34 mouse cellular contexts compared by ENCODE assay signal in genomic region chr9:18275901-18276300, GRCm38 (mm10).
"Had no signal": no experiment of that assay in that cellular context is flagged by ENCODE, and none has a peak within 500 bp of the region (broad histone marks: within the 10 kb centered on the region; RNA-seq: fewer than 3 reads in every experiment).

No protein-coding gene starts in this region.

- DNase-seq: heart, postnatal 10 days; heart, postnatal 14 days; heart, postnatal 36 days; heart, postnatal 4 days; kidney, adult 11 months; kidney, adult 18-20 months; kidney, adult 2 months; kidney, adult 8-10 months; kidney, adult 9 months; kidney, postnatal 10 days; kidney, postnatal 14 days; kidney, postnatal 25 days; kidney, postnatal 36 days; kidney, postnatal 4 days; layer of hippocampus, adult 9-11 months; layer of hippocampus, postnatal 36 days had no signal

- H3K9ac ChIP-seq: heart, embryonic 12.5 days; heart, embryonic 13.5 days; heart, embryonic 15.5 days; hindbrain, embryonic 12.5 days; hindbrain, embryonic 13.5 days; hindbrain, embryonic 14.5 days; hindbrain, embryonic 15.5 days; intestine, embryonic 15.5 days; kidney, embryonic 15.5 days had no signal

- H3K4me1 ChIP-seq: heart, embryonic 12.5 days; heart, embryonic 13.5 days; heart, embryonic 15.5 days; hindbrain, embryonic 10.5 days; hindbrain, embryonic 12.5 days; hindbrain, embryonic 13.5 days; hindbrain, embryonic 15.5 days; intestine, embryonic 15.5 days; kidney, embryonic 15.5 days had no signal

- H3K4me2 ChIP-seq: heart, embryonic 11.5 days; heart, embryonic 12.5 days; heart, embryonic 13.5 days; heart, embryonic 15.5 days; hindbrain, embryonic 12.5 days; hindbrain, embryonic 13.5 days; hindbrain, embryonic 14.5 days; hindbrain, embryonic 15.5 days; intestine, embryonic 15.5 days; kidney, embryonic 15.5 days had no signal

- H3K9me3 ChIP-seq: heart, embryonic 12.5 days; heart, embryonic 13.5 days; heart, embryonic 15.5 days; hindbrain, embryonic 10.5 days; hindbrain, embryonic 12.5 days; hindbrain, embryonic 13.5 days; hindbrain, embryonic 15.5 days; intestine, embryonic 15.5 days; kidney, embryonic 15.5 days had no signal

- ATAC-seq: hindbrain, embryonic 16.5 days; hindbrain, postnatal 0 days; inflammation-experienced regulatory T-cells, adult 6 months; intestine, embryonic 15.5 days; intestine, embryonic 16.5 days; intestine, postnatal 0 days had no signal

- H3K36me3 ChIP-seq: heart, embryonic 12.5 days; heart, embryonic 13.5 days; heart, embryonic 15.5 days; hindbrain, embryonic 10.5 days; hindbrain, embryonic 12.5 days; hindbrain, embryonic 13.5 days; hindbrain, embryonic 15.5 days; intestine, embryonic 15.5 days; kidney, embryonic 15.5 days had no signal

- H3K4me3 ChIP-seq: heart, embryonic 12.5 days; heart, embryonic 13.5 days; heart, embryonic 15.5 days; hindbrain, embryonic 10.5 days; hindbrain, embryonic 12.5 days; hindbrain, embryonic 13.5 days; hindbrain, embryonic 15.5 days; intestine, embryonic 15.5 days; kidney, embryonic 15.5 days; layer of hippocampus, adult 2 months had no signal

- H3K27me3 ChIP-seq: heart, embryonic 12.5 days; heart, embryonic 13.5 days; heart, embryonic 15.5 days; hindbrain, embryonic 12.5 days; hindbrain, embryonic 13.5 days; hindbrain, embryonic 15.5 days; intestine, embryonic 15.5 days; kidney, embryonic 15.5 days had no signal

- H3K27ac ChIP-seq: heart, embryonic 13.5 days; heart, embryonic 15.5 days; hindbrain, embryonic 10.5 days; hindbrain, embryonic 12.5 days; hindbrain, embryonic 13.5 days; hindbrain, embryonic 14.5 days; hindbrain, embryonic 15.5 days; hindbrain, postnatal 0 days; intestine, embryonic 15.5 days; kidney, embryonic 15.5 days; kidney, postnatal 0 days; layer of hippocampus, adult 2 months had no signal
